Mouse (Mus musculus) CH12F3 (cell line): ENCODE results near the gene Man1c1.

Experiments
- in situ Hi-C: fragments of 300-500 bp; cut with MboI; formaldehyde crosslinking; loops from 2 replicates; pipeline ENCODE4 v1.14.3; 2020; ENCODE audit warnings: low sequenced_read_pairs

The Man1c1 gene

DNA sequence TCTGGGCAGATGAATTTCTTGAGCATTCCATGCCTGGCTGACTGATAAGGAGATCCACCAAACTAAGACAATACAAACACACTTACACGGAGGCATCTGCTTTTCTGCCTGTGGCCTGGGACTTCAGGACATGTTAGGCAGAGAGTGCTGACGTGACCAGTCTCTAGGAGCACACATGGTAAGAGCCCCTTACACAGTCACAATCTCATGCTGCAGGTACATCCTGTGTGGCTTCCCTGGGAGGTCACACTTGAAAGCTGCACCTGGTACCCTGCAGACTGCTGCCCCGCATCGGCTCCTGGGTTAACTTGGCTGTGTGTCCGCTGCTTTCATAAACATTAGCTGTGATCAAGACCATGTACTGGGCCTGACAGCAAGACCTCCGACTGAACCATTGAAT lies 59.7 kb downstream of the Man1c1 start:
- in situ Hi-C loops = no loop called here

DNA sequence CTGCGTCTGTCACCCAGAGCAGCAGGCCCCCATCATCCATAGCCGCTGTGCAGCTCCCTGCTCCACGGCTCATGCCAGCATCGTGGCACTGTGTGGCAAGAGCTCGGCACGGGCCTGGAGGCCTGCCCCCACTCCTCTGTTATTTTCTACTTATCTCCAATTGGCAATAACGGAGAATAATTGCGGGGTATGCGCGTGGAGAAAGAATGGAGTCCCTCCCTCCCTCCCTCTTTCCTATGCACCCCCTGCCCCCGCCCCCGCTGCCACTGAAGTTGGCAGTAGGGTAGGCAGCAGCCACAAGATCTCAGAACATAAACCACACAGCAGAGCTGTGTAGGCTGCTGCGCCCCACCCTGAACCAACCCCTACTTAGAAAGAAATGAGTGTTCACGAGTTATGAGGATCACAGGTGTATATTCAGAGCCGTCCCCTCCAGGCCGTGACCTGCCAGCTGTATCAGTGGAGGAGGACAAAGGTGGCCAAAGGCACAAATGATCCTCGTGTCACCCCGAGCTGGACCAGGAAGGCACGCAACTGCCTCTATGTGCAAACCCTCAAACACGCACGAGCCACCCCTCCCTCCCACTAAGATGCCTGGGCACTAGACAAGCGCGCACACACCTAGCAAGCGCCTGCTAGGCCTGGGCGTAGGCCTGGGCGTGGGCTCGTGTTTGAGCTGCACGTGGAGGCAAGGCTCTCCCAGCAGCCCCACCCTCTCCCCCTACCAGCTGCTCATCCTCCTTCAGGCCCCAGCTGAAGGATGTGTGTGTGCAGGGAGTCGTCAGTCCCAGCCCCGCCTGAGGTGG lies 62.2 kb downstream of the Man1c1 start:
- in situ Hi-C loops = no loop called here

DNA sequence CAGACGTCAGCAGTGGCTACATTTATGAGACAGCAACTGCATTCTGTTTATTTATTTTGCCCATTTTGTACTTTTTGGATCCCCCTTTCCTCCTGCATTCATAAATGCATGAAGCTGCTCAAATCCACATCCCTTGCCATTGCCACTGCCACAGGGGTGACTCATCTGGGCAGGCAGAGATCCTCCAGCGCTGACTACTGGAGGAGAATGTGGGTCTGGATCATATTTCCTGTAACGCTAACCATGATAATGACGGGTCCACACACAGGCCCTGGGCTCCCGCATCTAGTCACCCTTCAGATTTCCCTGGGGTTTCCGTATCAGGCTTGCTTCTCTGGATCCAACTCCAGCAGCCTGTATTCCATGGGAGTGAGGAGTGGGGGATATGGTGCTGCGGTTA lies 64.8 kb downstream of the Man1c1 start:
- in situ Hi-C loops = no loop called here

DNA sequence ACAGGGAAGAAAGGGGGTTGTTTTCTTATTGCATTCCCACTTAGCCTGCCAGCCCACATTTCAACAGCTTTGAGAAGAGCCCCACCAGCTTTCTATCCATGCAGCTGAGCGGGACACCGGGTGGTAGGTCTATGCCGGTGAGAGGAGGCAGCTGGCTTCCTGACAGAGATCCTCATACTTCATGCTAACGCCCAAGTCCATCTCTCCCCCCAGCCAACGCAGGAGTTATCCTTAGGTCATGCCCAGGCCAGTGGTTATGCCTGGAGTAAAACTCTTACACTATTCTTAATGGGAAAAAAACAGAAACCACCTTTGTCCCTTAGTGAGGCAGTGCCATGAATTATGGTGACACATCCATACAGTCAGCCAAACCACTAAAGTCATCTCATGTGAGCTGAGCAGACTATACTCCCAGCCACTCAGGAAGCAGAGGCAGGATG lies 66.0 kb downstream of the Man1c1 start:
- in situ Hi-C loops = no loop called here

DNA sequence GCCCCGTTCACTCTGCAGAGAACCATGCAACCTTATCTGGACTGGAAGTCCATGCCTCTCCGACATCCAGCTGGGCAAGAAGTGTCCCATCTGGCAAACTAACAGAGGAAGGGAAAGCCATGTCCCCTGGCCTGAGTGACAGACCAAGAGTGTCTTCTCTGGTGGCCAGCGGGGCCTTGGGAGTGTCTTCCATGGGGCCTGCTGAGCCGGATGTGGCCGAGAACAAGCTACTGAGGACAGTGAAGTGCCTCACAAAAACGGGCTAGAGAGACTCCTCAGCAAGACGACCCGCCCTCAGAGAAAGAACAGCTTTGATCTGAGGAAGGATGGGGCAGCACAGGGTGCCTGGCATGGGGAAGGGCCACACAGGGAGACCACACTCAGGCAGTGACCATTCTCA lies 67.7 kb downstream of the Man1c1 start:
- in situ Hi-C loops = no loop called here

DNA sequence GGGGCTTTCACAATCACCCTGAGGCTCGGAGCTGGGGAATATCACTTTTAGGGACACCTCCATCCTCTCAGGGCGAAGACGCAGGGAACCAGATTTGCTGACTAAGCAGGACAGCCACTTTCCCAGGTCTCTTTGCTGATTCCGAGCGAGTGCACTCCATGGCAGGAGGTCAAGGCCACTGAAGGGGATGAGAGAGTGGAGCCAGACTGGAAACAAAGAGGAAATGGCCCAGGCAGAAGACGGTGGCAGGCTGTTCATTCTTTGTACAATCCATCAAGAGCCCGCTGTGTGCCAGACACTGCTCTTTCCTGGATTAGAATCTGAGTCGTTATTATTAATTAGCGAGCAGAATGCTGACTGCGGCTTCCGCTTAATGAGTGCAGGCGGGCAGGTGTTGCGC lies 70.1 kb downstream of the Man1c1 start:
- in situ Hi-C loops = no loop called here

DNA sequence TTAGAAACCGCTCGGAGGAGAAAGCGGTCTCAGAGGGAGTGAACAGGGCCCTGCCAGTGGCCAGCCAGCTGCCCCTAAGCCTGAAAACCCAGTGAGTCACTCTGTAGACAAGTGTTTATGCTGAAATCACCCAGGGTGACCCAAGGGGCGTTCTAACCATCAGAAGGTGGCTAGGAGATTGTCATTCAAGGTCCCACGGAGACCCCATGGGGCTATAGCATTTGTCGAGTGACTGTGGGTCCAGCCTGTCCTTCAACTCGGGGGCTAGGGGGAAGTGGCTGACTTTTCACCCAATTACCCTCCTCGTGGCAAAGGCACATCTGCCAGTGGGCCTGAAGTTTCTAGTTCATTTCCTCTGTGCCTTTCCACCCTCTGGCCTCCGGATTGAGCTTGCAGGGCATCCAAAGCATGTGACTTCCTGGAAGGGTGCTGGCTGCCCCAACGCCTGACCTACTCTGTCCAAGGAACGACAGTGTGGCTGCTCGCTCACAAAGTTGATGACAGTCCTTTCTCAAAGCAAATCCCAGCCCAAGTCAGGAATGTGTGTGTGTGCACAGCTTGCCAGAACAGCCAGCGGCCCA lies 71.9 kb downstream of the Man1c1 start:
- in situ Hi-C loops = no loop called here

DNA sequence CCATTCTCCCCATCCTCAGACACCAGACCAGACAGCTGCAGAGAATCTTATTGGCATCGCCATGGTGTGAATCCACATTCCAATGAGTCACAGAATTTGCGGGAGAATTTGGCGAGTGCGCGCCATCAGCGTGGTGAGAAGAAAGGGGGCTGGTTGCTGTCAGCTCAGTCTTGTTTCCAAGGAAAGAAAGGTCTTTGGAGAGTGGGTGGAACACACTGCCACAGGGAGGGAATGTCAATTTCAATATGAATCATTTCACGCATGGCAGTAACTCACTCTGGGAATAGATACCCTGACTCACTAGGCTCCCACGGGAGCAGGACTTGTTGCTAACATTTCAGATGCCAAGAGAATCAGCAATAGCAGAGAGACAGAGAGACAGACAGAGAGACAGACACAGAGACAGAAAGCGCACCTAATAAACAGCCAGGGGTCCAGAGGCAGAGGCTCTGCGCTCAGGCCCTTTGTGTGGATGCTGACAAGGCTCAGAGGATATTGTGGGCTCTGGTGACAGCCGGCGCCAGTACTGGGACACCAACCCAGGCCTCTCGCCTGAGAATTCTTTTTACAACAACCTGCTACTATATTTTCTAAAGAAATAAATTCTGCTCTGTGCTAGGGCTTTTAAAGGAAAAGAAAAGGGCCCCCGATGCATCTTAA lies 72.5 kb downstream of the Man1c1 start:
- in situ Hi-C loops = no loop called here

DNA sequence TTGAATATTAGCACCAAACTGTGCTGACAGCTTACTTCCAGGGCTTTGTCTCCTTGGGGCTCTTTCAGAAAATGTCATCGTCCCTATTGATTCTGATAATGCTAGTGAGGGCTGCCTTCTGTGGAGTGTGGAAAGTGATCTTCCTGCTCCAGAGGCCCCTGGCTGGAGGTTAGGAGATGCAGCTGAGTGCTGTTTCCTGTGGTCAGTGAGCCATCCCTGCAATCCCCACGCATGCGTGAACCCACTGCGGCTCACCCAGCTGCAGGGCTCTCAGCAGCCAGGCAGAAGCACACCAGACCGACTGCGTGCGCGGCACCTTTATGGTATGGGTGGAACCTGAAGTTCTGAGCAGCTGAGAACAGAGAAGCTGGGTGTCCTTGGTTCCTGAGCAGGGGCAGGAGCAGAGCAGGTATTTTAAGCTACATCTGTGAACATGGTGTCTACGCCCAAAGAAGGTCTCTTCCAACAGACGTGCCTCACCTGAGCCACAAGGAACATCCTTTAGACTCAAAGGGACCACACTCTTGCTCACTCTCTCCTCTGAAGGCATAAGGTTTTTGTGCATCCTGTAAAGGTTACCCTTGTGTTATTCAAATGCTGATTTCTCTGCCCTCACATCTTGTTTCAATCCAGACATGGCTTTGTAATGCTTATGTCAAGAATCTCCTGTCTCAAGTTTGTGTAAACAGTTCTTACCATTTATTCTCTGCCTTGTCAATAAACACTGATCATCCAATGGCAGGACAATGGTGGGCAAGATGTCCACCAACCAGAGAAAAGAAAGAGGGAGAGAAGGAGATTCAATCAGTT lies 75.3 kb downstream of the Man1c1 start:
- in situ Hi-C loops = no loop called here

DNA sequence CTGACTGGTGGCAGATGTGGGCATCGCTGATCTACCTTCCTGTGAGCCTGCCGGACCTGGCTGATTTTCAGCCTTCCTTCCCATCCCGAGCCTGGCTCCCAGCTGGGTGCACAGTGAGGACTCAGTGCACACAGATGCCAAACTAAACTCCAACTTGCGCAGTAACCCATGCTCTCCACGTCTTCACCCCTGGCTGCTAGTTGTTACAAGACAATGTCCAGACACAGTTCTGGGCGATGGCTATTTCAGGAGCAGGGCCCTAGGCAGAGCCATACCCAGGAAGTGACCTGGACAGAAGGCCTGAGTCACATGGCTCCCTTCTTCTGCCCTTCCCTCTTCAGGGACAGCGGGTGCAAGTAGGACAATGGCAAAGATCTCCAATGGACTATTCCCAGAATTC lies 76.0 kb downstream of the Man1c1 start:
- in situ Hi-C loops = no loop called here

DNA sequence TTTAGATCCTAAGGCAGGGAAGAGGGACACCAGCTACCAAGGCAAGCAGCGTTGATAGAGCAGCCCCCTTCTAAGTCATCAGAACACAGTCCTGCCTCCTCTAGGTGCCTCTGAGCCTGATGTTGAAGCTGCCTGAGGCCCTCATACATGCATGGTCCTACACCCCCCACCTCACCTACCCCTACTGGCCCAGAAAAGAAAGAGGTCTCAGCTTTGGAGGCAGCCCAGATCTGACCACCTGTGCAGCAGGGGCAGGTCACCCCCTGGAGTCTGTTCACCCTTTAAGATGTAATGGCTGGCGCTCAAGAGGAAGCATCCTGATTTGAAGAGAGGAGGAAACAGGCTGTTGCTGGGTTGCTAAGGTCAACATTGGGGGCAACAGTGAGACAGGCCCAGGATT lies 77.2 kb downstream of the Man1c1 start:
- in situ Hi-C loops = no loop called here

DNA sequence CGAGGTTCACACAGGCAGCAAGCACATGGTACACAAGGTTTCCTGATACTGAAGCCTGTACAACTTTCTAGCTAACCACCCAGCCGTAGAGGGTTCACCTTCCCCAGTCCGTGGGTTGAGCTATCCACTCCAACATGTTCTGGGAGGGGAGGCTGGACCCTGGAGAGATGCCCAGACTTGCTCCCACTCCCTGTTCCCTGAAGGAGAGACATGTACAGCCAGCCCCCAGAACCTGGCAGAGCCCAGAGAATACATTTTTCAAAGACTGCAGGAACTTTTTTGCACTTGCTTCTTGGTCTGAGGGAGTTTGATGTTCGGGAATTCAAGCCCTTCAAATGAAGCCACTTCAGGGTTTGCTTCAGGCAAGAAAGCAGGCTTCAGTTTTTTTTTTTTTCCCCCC lies 77.7 kb downstream of the Man1c1 start:
- in situ Hi-C loops = no loop called here

DNA sequence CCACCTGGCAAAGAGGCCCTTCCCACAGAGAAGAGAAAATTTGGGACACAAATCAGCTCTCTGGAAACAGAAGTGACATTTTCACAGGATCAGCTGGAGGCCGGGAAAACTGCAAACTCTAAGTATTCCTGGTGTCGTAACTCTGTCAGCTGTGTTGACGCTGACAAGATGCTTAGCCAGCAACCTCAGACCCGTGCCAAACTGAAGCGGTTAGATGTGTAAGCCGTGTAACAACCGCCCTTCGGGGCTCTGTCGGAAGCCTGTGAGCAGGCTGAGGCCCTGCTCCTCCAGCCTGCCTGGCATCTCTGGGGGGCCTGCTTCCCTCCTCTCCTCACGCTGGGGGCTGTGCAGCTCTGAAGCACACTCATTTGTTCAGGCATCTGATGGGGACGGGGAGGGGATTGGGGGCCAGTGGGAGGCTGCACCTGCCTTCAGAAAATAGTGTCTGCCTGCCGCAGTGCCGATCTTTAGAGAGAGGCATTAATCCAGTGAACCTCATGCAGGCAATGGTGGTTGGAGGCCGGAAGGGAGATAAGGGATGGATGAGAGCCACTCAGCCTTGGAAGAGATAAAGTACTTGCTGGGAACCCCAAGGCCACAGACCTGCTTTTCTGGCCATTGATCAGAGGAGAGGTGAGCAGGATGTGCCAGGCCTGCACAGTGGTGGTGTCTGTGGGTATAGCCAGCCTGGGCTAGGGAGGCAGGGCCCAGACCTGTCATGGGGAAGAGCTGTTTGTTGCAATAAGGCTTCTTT lies 79.8 kb downstream of the Man1c1 start:
- in situ Hi-C loops = no loop called here

DNA sequence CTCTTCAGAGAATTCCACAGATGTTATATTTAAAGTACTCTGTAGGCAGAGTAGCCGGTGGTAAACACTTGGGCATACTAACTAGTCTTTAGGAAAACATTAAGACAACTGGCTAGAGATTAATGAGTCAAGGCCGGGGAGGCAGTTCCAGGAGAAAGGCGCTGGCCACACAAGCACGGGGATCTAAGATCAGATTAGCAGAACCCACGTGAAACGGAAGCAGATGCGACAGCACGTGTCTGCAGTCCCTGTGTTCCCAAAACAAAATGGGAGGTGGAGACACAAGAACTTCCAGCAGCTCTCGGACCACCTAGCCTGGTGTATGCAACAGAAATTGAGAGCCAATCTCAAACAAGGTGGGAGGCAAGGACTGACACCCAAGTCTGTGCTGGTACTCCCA lies 82.4 kb downstream of the Man1c1 start:
- in situ Hi-C loops = no loop called here

DNA sequence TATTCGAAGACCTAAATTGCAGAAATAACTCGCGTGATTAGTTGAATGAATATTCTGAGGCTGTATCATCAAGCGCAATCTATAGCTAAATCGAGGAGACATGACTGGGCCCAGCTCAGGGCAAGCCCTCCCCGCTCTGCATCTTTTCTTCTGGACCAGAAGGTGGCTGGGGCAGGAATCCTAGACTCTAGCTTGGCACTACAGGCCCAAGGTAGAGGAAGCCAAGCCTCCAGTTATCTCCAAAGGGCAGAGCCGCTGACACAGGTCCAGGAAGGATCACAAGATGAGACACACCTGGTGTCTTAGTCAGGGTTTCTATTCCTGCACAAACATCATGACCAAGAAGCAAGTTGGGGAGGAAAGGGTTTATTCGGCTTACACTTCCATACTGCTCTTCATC lies 83.8 kb downstream of the Man1c1 start:
- in situ Hi-C loops = no loop called here

DNA sequence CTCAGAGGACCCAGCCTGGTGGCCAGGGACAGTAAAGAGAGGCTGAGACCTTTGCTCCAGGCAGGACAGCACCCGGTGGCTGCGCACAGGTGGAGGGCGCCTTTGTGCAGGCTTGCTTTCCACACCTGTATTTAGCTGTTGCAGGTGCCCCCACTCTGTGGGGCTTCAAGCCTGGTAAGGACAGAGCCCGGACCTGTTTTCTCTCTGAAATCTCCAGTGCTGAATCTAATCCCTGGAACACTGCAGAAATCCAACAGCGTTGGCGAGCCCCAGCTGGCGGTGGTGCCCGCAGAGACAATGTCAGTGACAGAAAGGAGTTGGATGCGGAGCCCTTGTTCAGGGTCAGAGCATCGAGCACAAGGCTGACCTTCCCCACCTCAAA lies 84.6 kb downstream of the Man1c1 start:
- in situ Hi-C loops = no loop called here

DNA sequence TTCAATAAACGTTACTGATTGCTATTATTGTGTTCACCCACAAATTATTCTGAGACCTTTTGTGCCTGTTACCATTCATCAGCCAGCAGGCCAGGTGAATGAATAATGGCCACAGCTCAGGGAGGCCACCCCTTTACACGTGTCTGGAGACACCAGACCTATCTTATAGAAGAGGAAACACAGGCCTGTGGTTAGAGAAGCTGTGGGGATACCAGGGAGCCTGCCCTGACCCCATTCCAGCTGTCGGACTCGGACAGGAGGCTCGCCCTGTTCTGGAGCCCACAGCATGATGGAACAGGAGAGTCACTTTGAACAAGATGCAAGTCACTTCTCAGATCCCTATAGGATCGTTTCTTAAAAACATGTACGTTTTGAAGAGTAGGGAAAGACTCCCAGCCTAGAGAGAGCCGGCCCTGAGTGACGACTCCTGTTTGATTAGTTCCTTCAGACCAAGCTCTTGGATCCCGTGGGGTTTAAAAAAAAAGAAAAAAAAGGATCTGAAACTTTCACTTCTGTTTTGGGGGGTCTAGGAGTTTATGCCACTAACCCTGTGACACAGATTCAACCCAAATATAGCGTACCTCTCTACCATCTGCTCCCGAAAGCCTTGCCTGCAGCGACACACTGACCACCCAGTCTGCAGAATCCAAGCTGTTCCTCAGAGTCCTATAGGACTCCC lies 85.1 kb downstream of the Man1c1 start:
- in situ Hi-C loops = no loop called here

DNA sequence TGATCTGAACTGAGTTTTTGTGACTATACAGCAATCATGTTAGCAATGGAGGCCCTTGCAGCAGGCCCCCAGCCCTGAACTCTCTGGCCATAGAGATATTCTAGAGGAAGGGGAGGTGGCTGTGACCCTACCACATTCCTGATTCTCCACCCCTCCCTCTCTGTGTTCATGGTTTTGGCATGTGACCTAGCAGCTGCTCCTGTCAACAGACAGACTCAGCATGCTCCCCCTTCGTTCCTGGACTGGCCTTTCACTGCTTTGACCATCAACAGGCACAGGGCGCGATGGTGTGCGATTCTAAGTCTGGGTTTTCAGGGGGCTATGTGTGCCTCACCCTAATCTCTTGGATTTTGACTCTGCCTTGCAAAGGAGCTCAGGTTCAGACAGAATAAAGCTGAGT lies 86.3 kb downstream of the Man1c1 start:
- in situ Hi-C loops = no loop called here

DNA sequence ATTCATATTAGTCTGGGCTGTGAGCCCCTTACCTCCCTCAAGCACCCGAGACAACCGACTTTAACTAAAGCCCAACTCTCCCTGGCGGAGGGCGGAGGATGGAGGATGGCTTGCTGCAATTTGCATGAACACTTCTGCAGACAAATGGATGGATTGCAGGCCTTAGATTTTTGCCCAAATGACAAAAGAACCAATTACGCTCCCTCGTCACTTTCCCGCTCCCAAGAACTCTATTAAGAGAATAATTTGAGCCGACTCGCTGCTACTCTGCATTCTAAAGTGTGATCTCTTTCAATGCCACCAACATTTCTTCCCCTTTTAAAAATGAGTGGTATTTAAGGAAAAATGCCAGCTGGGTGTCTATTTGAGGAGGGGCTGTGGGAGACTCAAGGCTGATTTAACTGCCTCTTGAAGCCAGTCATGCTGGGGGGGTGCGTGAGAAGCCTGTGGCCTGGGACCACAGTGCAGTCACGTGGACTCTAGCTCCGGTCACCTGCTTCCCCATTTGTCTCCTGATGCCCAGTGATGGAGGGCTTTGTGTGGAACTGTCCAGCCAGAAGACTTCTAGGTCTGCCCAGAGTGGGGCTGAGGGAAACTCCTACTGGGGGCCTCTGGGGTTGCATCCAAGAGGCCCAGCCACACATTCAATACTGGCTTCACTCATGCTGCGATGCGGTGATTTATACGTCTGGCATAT lies 88.0 kb downstream of the Man1c1 start:
- in situ Hi-C loops = no loop called here
